Mouse (Mus musculus): Measurements from ENCODE around the gene Vtn. TPM values are rescaled to one million over a fixed set of nuclear protein-coding genes. Genes with fewer than 3 reads are reported as not detected.

The Vtn gene
- polyA plus RNA-seq, 1 experiment from 2014 or later: 9.9 TPM

DNA sequence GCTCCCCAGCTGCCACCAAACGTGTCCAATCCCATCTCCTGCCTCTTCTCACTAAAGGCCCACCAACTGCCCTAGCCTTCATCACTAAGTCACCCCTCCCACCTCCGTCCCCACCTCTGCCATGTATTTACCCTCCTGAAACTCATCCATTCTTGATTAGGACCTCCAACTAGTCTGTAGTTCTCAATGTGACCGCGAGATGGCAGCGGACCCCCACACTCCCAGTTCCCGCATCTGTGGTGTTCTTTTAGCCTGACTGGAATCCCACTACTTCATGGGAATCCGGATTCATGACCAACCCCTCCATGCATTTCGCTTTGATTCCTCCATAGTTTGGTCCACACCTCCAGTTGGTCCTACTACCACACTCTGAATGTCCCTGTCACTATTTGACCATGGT, 10.7 kb upstream of the Vtn start:
- no peak; the same call in 1 of the 2 replicates for ATAC-seq (ENCODE audit: low read depth)
- under 1% methylated on average over 8 of the region's 8 CpGs for WGBS
- DNase-seq (ENCODE audit: low spot score): peak; percentile 40

DNA sequence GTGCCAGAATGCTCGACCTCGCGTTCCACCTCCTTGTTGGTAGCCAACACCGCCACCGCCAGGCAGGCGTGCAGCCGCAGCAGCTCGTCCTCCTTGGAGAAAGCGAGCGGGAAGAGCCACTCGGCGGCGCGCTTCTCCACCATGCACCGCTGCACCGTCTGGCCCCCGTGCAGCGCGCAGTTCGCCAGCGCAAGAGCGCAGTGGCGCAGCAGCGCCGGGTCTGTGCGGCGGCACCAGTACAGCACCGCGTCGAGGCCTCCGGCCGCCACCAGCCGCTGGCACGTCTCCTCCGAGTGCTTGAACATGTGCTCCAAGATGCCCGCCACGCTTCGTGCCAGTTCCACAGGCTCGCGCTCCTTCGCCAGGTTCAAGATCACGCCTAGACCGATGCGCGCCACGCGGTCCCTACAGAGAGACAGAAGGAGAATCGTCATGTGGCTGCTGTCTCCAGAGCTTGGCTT, 8.1 kb upstream of the Vtn start:
- 12% methylated on average over 34 of the region's 48 CpGs for WGBS
- Histone ChIP-seq H3K9me3 (ENCODE audit: control insufficient read depth, low read length) (no peaks in the 10 kb centered on the region), H3K36me3 (ENCODE audit: control insufficient read depth, insufficient read depth, low read length) (no peaks in the 10 kb centered on the region), H3K4me3 (ENCODE audit: low read depth, low read length) (peak overlapping the region; percentile 28), H3K4me2 (ENCODE audit: low read depth, low read length) (peak overlapping the region; percentile 49), H3K27ac (replicated peaks; ENCODE audit: low read depth, low read length) (no peak overlapping the region), H3K9ac (ENCODE audit: low read depth, low read length) (0 out of 2 replicates have a peak overlapping the region, but pooled peaks have one; percentile 10), H3K4me1 (ENCODE audit: control insufficient read depth, insufficient read depth, low read length) (no peaks in the 10 kb centered on the region), H3K27me3 (replicated peaks; ENCODE audit: control insufficient read depth, insufficient read depth, low read length) (peaks cover 57% of the 10 kb centered on the region)
- DNase-seq (ENCODE audit: low spot score): peak; percentile 59
- peak; percentile 63 for ATAC-seq (ENCODE audit: low read depth)

More for the DNA sequence above, 10.7 kb upstream of the Vtn start:
- H3K9me3 ChIP-seq (ENCODE audit: control insufficient read depth, low read length): no peaks in the 10 kb centered on the region
- H3K27ac ChIP-seq (replicated peaks; ENCODE audit: low read depth, low read length): no peak overlapping the region
- H3K4me2 ChIP-seq (ENCODE audit: low read depth, low read length): no peak overlapping the region
- H3K9ac ChIP-seq (ENCODE audit: low read depth, low read length): no peak overlapping the region
- no peaks in the 10 kb centered on the region for H3K36me3 ChIP-seq (ENCODE audit: control insufficient read depth, insufficient read depth, low read length)
- H3K4me3 ChIP-seq (ENCODE audit: low read depth, low read length): no peak overlapping the region
- peaks cover 54% of the 10 kb centered on the region for H3K27me3 ChIP-seq (replicated peaks; ENCODE audit: control insufficient read depth, insufficient read depth, low read length)
- H3K4me1 ChIP-seq (ENCODE audit: control insufficient read depth, insufficient read depth, low read length): no peaks in the 10 kb centered on the region

DNA sequence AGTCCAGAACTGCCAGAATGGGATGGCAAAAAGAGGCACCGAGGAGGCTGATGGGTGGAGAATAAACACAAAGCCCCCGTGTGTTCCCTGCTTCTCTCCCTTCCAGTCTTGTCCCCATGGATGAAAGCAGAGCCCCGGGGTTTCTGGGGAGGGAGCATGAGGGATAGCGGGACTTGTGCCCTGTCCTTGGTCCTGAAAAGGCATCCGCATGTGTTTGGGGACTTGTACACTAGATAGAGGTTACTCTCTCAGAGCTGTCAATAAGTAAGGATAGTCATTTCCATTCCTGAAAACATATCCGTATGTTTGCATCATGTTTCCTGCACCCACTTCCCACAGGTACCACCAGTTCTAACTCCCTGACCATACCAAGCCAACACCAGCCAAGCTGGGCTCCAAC, 3.0 kb upstream of the Vtn start:
- H3K9ac ChIP-seq (ENCODE audit: low read depth, low read length): no peak overlapping the region
- peaks cover 35% of the 10 kb centered on the region for H3K27me3 ChIP-seq (replicated peaks; ENCODE audit: control insufficient read depth, insufficient read depth, low read length)
- peaks cover 12% of the 10 kb centered on the region; the same call in 1 of the 2 replicates for H3K4me1 ChIP-seq (ENCODE audit: control insufficient read depth, insufficient read depth, low read length)
- H3K27ac ChIP-seq (replicated peaks; ENCODE audit: low read depth, low read length): no peak overlapping the region
- no peak overlapping the region for H3K4me2 ChIP-seq (ENCODE audit: low read depth, low read length)
- H3K4me3 ChIP-seq (ENCODE audit: low read depth, low read length): no peak overlapping the region
- H3K36me3 ChIP-seq (ENCODE audit: control insufficient read depth, insufficient read depth, low read length): no peaks in the 10 kb centered on the region
- no peaks in the 10 kb centered on the region for H3K9me3 ChIP-seq (ENCODE audit: control insufficient read depth, low read length)
- DNase-seq (ENCODE audit: low spot score) (peak; percentile 69), ATAC-seq (ENCODE audit: low read depth) (no peak)
- WGBS: 4% methylated on average over 6 of the region's 6 CpGs

DNA sequence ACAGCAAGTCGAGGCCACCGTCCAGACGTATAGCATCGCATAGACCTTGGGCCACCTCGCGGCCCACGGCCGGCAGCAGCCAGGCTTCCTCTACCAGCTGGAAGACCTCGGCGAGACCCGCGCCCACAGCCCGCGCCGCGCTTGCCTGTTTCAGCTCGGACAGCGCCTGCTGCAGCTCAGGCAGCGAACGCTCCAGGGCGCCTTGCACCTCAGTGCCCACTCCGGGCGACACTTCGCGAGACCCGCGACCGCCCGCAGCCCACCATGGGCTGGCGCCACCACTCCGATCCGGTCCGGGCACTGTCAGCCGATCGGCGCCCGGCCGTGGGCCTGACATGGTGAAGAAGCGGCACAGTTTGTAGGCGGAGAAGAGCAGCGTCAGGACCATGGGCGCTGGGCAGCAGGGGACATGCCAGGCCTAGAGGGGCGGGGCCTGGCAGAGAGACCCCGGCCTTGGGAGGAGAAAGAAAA, 1.8 kb upstream of the Vtn start:
- WGBS: under 1% methylated on average over 42 of the region's 44 CpGs
- peaks cover 28% of the 10 kb centered on the region for H3K27me3 ChIP-seq (replicated peaks; ENCODE audit: control insufficient read depth, insufficient read depth, low read length)
- ATAC-seq (ENCODE audit: low read depth) (peak; percentile 50), DNase-seq (ENCODE audit: low spot score) (peak; percentile 22)
- peaks cover 12% of the 10 kb centered on the region; the same call in 1 of the 2 replicates for H3K4me1 ChIP-seq (ENCODE audit: control insufficient read depth, insufficient read depth, low read length)
- no peaks in the 10 kb centered on the region for H3K36me3 ChIP-seq (ENCODE audit: control insufficient read depth, insufficient read depth, low read length)
- H3K9me3 ChIP-seq (ENCODE audit: control insufficient read depth, low read length): no peaks in the 10 kb centered on the region
- H3K4me3 ChIP-seq (ENCODE audit: low read depth, low read length): peak overlapping the region; percentile 50
- H3K4me2 ChIP-seq (ENCODE audit: low read depth, low read length): peak overlapping the region; percentile 97
- 0 out of 2 replicates have a peak overlapping the region, but pooled peaks have one; percentile 10 for H3K27ac ChIP-seq (replicated peaks; ENCODE audit: low read depth, low read length)
- H3K9ac ChIP-seq (ENCODE audit: low read depth, low read length): peak overlapping the region; percentile 60

DNA sequence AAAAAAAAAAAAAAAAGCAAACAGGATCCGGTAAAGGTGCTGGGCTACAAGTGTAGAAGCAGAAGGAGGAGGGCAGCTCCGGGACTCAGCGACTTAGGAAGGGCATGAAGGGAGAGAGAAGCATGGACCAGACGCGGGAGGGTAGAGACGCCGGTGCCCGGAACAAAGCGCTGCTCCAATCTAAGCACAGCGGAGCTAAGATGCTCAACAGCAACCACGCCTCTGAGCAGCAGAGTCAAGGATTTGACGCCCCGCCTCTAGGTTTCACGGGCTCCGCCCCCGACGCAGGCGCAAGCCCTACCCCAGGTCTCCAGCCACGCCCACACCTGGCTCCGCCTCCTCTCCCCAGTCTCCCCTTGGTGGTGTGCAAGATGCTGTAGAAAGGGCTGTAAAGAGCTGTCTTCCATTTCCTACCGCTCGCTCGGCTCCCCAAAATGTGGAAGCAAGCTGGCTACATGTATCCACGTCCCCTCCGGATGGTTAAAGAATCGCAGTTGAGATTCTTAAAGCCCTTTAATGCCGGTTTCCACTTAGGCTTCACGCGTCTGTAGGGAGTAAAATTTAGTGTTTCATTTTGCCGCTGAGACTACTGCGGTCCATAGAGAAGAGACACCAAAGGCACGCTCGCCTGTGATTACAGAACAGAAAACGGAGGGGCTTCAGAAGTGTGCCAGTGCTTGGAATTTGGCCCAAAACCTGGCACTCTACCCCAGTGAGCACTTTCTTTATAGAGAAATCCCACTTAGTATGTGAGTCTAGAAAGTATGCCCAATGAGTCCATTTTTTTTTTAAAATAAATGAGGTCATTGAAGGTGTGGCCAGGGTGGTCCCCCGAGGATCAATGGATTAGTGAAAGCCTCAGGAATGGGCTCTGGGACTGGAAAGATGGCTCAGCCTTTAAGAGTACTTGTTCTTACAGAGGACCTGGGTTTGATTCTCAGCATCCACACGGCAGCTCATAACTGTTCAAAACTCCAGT, 1.1 kb upstream of the Vtn start, which contains the start of gene Sarm1:
Gene Sarm1, minus strand, starts transcription at position 211 of the 979 bp plus-strand sequence.
- Histone ChIP-seq H3K9ac (ENCODE audit: low read depth, low read length) (peak within 1 kb of the TSS; percentile 60), H3K9me3 (ENCODE audit: control insufficient read depth, low read length) (no peaks in the 10 kb centered on the region), H3K4me2 (ENCODE audit: low read depth, low read length) (peak within 1 kb of the TSS; percentile 97), H3K27me3 (replicated peaks; ENCODE audit: control insufficient read depth, insufficient read depth, low read length) (peaks cover 28% of the 10 kb centered on the region), H3K27ac (replicated peaks; ENCODE audit: low read depth, low read length) (peak within 1 kb of the TSS; percentile 10; the same call in 1 of the 2 replicates), H3K4me1 (ENCODE audit: control insufficient read depth, insufficient read depth, low read length) (peaks cover 12% of the 10 kb centered on the region; the same call in 1 of the 2 replicates), H3K36me3 (ENCODE audit: control insufficient read depth, insufficient read depth, low read length) (no peaks in the 10 kb centered on the region), H3K4me3 (ENCODE audit: low read depth, low read length) (peak within 1 kb of the TSS; percentile 50)
- peak; percentile 98 for ATAC-seq (ENCODE audit: low read depth)
- WGBS: 3% methylated on average over 31 of the region's 36 CpGs
- DNase-seq (ENCODE audit: low spot score): peak; percentile 97

DNA sequence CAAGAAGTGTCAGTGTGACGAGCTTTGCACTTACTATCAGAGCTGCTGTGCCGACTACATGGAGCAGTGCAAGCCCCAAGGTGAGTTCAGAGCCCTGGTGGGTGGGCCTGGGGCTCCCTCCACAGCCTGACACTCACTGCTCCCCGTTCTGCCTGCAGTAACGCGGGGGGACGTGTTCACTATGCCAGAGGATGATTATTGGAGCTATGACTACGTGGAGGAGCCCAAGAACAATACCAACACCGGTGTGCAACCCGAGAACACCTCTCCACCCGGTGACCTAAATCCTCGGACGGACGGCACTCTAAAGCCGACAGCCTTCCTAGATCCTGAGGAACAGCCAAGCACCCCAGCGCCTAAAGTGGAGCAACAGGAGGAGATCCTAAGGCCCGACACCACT, 652 bp downstream of the Vtn start:
- ATAC-seq (ENCODE audit: low read depth): no peak
- no peak overlapping the region for H3K4me3 ChIP-seq (ENCODE audit: low read depth, low read length)
- no peaks in the 10 kb centered on the region for H3K9me3 ChIP-seq (ENCODE audit: control insufficient read depth, low read length)
- no peak overlapping the region for H3K9ac ChIP-seq (ENCODE audit: low read depth, low read length)
- no peak overlapping the region for H3K4me2 ChIP-seq (ENCODE audit: low read depth, low read length)
- no peak for DNase-seq (ENCODE audit: low spot score)
- WGBS: 44% methylated on average over 13 of the region's 16 CpGs
- no peaks in the 10 kb centered on the region for H3K36me3 ChIP-seq (ENCODE audit: control insufficient read depth, insufficient read depth, low read length)
- H3K4me1 ChIP-seq (ENCODE audit: control insufficient read depth, insufficient read depth, low read length): peaks cover 12% of the 10 kb centered on the region; the same call in 1 of the 2 replicates
- H3K27me3 ChIP-seq (replicated peaks; ENCODE audit: control insufficient read depth, insufficient read depth, low read length): peaks cover 28% of the 10 kb centered on the region
- no peak overlapping the region for H3K27ac ChIP-seq (replicated peaks; ENCODE audit: low read depth, low read length)

DNA sequence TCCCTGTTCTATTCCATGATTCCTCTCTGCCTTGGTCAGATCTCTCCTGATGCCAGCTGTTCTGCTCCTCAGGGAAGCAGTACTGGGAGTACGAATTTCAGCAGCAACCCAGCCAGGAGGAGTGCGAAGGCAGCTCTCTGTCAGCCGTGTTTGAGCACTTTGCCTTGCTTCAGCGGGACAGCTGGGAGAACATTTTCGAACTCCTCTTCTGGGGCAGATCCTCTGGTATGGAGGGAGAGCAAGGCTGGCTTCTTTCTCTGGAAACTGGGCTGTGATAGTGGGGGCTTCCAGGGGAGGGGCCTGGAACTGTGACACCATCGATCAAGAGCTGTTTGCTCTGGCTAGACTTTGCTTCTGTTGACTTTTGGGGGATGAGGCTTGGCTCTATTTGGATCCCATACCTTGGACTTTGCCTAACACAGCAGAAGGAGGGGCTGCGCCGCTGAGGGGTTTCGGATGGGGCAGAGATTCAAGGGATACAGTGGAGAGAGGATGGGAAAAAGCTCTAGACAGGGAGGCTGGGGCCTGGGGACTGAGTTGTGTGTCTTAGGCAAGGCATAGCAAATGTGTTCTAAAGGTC, 1.8 kb downstream of the Vtn start:
- H3K9ac ChIP-seq (ENCODE audit: low read depth, low read length): no peak overlapping the region
- H3K27ac ChIP-seq (replicated peaks; ENCODE audit: low read depth, low read length): no peak overlapping the region
- H3K36me3 ChIP-seq (ENCODE audit: control insufficient read depth, insufficient read depth, low read length): no peaks in the 10 kb centered on the region
- H3K4me2 ChIP-seq (ENCODE audit: low read depth, low read length): no peak overlapping the region
- DNase-seq (ENCODE audit: low spot score): no peak
- no peaks in the 10 kb centered on the region for H3K9me3 ChIP-seq (ENCODE audit: control insufficient read depth, low read length)
- no peak overlapping the region for H3K4me3 ChIP-seq (ENCODE audit: low read depth, low read length)
- H3K27me3 ChIP-seq (replicated peaks; ENCODE audit: control insufficient read depth, insufficient read depth, low read length): peaks cover 26% of the 10 kb centered on the region
- H3K4me1 ChIP-seq (ENCODE audit: control insufficient read depth, insufficient read depth, low read length): peaks cover 12% of the 10 kb centered on the region; the same call in 1 of the 2 replicates
- WGBS: 83% methylated on average over 9 of the region's 9 CpGs
- no peak for ATAC-seq (ENCODE audit: low read depth)

DNA sequence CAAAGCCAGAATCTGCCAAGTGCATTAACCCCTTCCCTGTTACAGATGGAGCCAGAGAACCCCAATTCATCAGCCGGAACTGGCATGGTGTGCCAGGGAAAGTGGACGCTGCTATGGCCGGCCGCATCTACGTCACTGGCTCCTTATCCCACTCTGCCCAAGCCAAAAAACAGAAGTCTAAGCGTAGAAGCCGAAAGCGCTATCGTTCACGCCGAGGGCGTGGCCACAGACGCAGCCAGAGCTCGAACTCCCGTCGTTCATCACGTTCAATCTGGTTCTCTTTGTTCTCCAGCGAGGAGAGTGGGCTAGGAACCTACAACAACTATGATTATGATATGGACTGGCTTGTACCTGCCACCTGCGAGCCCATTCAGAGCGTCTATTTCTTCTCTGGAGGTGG, 2.6 kb downstream of the Vtn start:
- ATAC-seq (ENCODE audit: low read depth): no peak
- Histone ChIP-seq H3K36me3 (ENCODE audit: control insufficient read depth, insufficient read depth, low read length) (peaks cover 7% of the 10 kb centered on the region), H3K4me1 (ENCODE audit: control insufficient read depth, insufficient read depth, low read length) (peaks cover 12% of the 10 kb centered on the region; the same call in 1 of the 2 replicates), H3K27me3 (replicated peaks; ENCODE audit: control insufficient read depth, insufficient read depth, low read length) (peaks cover 19% of the 10 kb centered on the region), H3K4me3 (ENCODE audit: low read depth, low read length) (no peak overlapping the region), H3K9ac (ENCODE audit: low read depth, low read length) (no peak overlapping the region), H3K4me2 (ENCODE audit: low read depth, low read length) (no peak overlapping the region), H3K27ac (replicated peaks; ENCODE audit: low read depth, low read length) (no peak overlapping the region), H3K9me3 (ENCODE audit: control insufficient read depth, low read length) (no peaks in the 10 kb centered on the region)
- WGBS: 71% methylated on average over 20 of the region's 20 CpGs
- no peak for DNase-seq (ENCODE audit: low spot score)
